Mouse (Mus musculus): ENCODE data around the gene Dock6. TPM values are rescaled to one million over a fixed set of nuclear protein-coding genes. Genes with fewer than 3 reads are reported as not detected.
"Not testable (repeated sequence)": the region's sequence is repeated elsewhere in the genome, so short reads cannot be mapped to it uniquely, and the experiment has no call there.

Dock6 gene
- polyA plus RNA-seq, 1 experiment from 2014 or later: 68.0 TPM

DNA sequence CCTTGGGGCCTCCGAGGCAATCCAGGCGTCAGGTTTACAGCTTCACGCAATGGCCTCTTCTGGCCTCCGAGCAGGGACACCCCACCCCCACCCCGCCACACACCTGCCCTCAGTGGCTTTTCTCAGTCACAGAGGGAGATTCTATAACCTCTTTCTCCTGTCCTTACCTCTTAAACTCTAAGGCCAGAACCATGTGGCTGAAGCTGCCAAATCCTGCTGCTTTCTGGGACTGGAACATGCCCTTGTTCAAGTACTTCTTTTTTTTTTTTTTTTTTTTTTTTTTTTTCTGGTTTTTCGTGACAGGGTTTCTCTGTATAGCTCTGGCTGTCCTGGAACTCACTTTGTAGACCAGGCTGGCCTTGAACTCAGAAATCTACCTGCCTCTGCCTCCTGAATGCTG is 7.9 kb upstream of the Dock6 start:
- not testable (repeated sequence) for H3K4me3 ChIP-seq; H3K9me3 ChIP-seq; H3K27ac ChIP-seq; H3K9ac ChIP-seq; H3K27me3 ChIP-seq; H3K36me3 ChIP-seq; H3K4me1 ChIP-seq; H3K4me2 ChIP-seq; ATAC-seq (ENCODE audit: borderline replicate concordance, extremely low read depth, low FRiP score, low TSS enrichment)
- 64% methylated on average over 6 of the region's 6 CpGs for WGBS

DNA sequence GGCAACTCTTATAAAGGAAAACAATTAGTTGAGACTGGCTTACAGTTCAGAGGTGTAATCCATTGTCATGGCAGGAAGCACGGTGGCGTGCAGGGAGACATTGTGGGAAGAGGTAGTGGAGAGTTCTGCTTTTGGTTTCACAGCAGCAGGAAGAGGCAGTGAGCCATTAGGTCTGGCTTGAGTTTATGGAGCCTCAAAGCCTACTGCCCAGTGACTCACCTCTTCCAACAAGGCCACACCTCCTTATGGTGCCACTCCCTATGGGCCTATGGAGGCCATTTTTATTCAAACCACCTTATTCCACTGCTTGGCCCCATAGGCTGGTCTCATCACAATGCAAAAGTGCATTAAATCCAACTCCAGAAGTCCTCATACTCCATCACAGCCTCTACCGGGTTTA is 7.2 kb upstream of the Dock6 start:
- WGBS: 74% methylated on average over 3 of the region's 3 CpGs
- Histone ChIP-seq H3K9ac (no peak overlapping the region), H3K36me3 (no peaks in the 10 kb centered on the region), H3K27me3 (no peaks in the 10 kb centered on the region), H3K4me1 (0 out of 2 replicates have a peak, but pooled peaks cover 2% of the 10 kb centered on the region), H3K9me3 (no peaks in the 10 kb centered on the region), H3K4me2 (no peak overlapping the region), H3K27ac (no peak overlapping the region), H3K4me3 (no peak overlapping the region)
- no peak for ATAC-seq (ENCODE audit: borderline replicate concordance, extremely low read depth, low FRiP score, low TSS enrichment)

DNA sequence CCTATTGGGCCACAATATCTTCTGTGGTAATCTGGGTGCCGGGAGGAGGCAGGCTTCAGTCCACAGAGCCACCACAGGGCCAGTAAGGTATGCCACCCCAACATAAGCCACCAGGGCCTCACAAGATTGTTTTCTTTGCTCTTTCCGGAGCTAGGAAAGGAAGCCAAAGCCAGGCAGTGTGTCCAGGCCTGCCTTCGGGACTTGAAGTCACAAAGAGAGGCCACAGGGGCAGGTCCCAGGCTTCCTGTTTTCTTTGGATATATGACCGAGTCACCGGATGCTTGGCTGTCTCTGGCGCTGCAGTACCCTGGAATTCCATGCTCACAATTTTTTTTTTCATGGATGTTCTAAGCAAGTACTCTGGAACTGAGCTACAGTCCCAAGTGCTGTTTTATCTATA is 5.6 kb upstream of the Dock6 start:
- Histone ChIP-seq H3K9me3 (no peaks in the 10 kb centered on the region), H3K36me3 (no peaks in the 10 kb centered on the region), H3K9ac (no peak overlapping the region), H3K4me2 (no peak overlapping the region), H3K4me3 (no peak overlapping the region), H3K27ac (peak overlapping the region; percentile 71), H3K27me3 (no peaks in the 10 kb centered on the region), H3K4me1 (0 out of 2 replicates have a peak, but pooled peaks cover 2% of the 10 kb centered on the region)
- ATAC-seq (ENCODE audit: borderline replicate concordance, extremely low read depth, low FRiP score, low TSS enrichment): peak; percentile 71; the same call in 1 of the 2 replicates
- 42% methylated on average over 6 of the region's 6 CpGs for WGBS

- H3K27me3 ChIP-seq: no peaks in the 10 kb centered on the region
- H3K36me3 ChIP-seq: no peaks in the 10 kb centered on the region
- 0 out of 2 replicates have a peak, but pooled peaks cover 2% of the 10 kb centered on the region for H3K4me1 ChIP-seq
- 80% methylated on average over 2 of the region's 2 CpGs for WGBS
- H3K27ac ChIP-seq: peak overlapping the region; percentile 71
- no peak overlapping the region for H3K4me2 ChIP-seq
- H3K9me3 ChIP-seq: no peaks in the 10 kb centered on the region
- H3K4me3 ChIP-seq: no peak overlapping the region
- no peak overlapping the region for H3K9ac ChIP-seq
- ATAC-seq (ENCODE audit: borderline replicate concordance, extremely low read depth, low FRiP score, low TSS enrichment): no peak
Observed at GRCm38 (mm10) chr9:21857501-21857900, 5.1 kb upstream of the Dock6 start.

DNA sequence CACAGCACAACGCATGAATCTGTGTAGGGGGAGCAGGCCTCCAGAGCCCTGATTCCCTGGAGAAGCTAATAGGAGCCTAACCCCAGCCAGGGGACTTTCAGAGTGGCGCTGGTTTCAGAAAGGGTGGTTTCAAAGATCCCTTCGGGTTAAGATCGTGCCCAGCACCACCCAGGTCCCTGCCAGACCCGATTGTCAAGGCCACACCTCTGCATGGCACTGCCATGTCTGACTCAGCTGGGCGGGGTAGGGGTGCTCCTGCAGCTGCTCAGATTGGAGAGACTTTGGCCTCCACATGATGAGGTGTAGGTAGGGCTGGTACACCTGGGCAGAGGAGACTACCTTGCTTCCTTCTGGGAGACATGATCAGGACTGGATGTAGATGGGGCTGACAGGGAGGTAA is 2.5 kb upstream of the Dock6 start:
- peaks cover 24% of the 10 kb centered on the region for H3K4me1 ChIP-seq
- H3K9ac ChIP-seq: no peak overlapping the region
- 83% methylated on average over 6 of the region's 6 CpGs for WGBS
- no peaks in the 10 kb centered on the region for H3K27me3 ChIP-seq
- no peak overlapping the region for H3K4me2 ChIP-seq
- H3K9me3 ChIP-seq: no peaks in the 10 kb centered on the region
- no peak overlapping the region for H3K27ac ChIP-seq
- H3K36me3 ChIP-seq: no peaks in the 10 kb centered on the region
- ATAC-seq (ENCODE audit: borderline replicate concordance, extremely low read depth, low FRiP score, low TSS enrichment): no peak
- no peak overlapping the region for H3K4me3 ChIP-seq

- H3K27ac ChIP-seq: no peak overlapping the region
- no peak overlapping the region for H3K4me2 ChIP-seq
- no peak overlapping the region for H3K9ac ChIP-seq
- no peaks in the 10 kb centered on the region for H3K9me3 ChIP-seq
- WGBS: 65% methylated on average over 5 of the region's 5 CpGs
- no peak overlapping the region for H3K4me3 ChIP-seq
- no peak for ATAC-seq (ENCODE audit: borderline replicate concordance, extremely low read depth, low FRiP score, low TSS enrichment)
- H3K4me1 ChIP-seq: peaks cover 30% of the 10 kb centered on the region
- H3K36me3 ChIP-seq: no peaks in the 10 kb centered on the region
- no peaks in the 10 kb centered on the region for H3K27me3 ChIP-seq
Observed at GRCm38 (mm10) chr9:21853961-21854360, 1.5 kb upstream of the Dock6 start.

- H3K27ac ChIP-seq: peak overlapping the region; percentile 81; the same call in 1 of the 2 replicates
- ATAC-seq (ENCODE audit: borderline replicate concordance, extremely low read depth, low FRiP score, low TSS enrichment): no peak
- peaks cover under 1% of the 10 kb centered on the region; the same call in 1 of the 2 replicates for H3K36me3 ChIP-seq
- H3K4me2 ChIP-seq: peak overlapping the region; percentile 86
- H3K4me1 ChIP-seq: peaks cover 56% of the 10 kb centered on the region
- H3K27me3 ChIP-seq: no peaks in the 10 kb centered on the region
- 0 out of 2 replicates have a peak overlapping the region, but pooled peaks have one; percentile 75 for H3K9ac ChIP-seq
- H3K9me3 ChIP-seq: no peaks in the 10 kb centered on the region
- WGBS: 37% methylated on average over 3 of the region's 3 CpGs
- peak overlapping the region; percentile 69 for H3K4me3 ChIP-seq
Observed at GRCm38 (mm10) chr9:21851084-21851483, 1.4 kb downstream of the Dock6 start.

GRCm38 (mm10) chr9:21849691-21850677 is 2.5 kb downstream of the Dock6 start:
- H3K36me3 ChIP-seq: peaks cover 12% of the 10 kb centered on the region
- H3K27me3 ChIP-seq: no peaks in the 10 kb centered on the region
- no peak for ATAC-seq (ENCODE audit: borderline replicate concordance, extremely low read depth, low FRiP score, low TSS enrichment)
- H3K9ac ChIP-seq: no peak overlapping the region
- 0 out of 2 replicates have a peak overlapping the region, but pooled peaks have one; percentile 69 for H3K4me3 ChIP-seq
- H3K27ac ChIP-seq: peak overlapping the region; percentile 64
- no peaks in the 10 kb centered on the region for H3K9me3 ChIP-seq
- H3K4me2 ChIP-seq: peak overlapping the region; percentile 86
- peaks cover 67% of the 10 kb centered on the region for H3K4me1 ChIP-seq
- 49% methylated on average over 7 of the region's 7 CpGs for WGBS

- Histone ChIP-seq H3K4me3 (no peak overlapping the region), H3K27me3 (no peaks in the 10 kb centered on the region), H3K9me3 (no peaks in the 10 kb centered on the region), H3K4me2 (peak overlapping the region; percentile 51), H3K27ac (peak overlapping the region; percentile 97), H3K9ac (no peak overlapping the region), H3K36me3 (peaks cover 27% of the 10 kb centered on the region), H3K4me1 (peaks cover 86% of the 10 kb centered on the region)
- WGBS: 34% methylated on average over 10 of the region's 10 CpGs
- no peak for ATAC-seq (ENCODE audit: borderline replicate concordance, extremely low read depth, low FRiP score, low TSS enrichment)
Observed at GRCm38 (mm10) chr9:21847926-21848325, 4.5 kb downstream of the Dock6 start.

DNA sequence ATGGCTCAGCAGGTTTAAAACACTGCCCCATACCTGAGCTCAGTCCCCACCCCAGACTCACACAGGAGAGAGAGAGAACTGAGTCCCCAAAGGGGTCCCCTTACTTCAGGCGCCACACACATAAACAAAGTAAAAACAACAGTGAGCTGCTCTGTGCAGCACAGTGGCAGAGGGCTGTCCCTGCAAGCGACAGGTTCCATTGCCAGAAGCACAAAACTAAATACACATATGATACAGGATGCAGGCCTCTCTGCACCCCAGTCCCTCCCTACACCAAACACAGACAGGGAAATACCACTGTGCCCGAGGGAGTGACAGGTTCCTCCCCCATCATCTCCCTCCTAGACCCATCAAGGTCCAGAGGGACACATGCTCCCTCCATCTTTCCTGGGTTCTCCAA is 5.0 kb downstream of the Dock6 start:
- Histone ChIP-seq H3K4me3 (peak overlapping the region; percentile 30; the same call in 1 of the 2 replicates), H3K9ac (peak overlapping the region; percentile 18; the same call in 1 of the 2 replicates), H3K9me3 (no peaks in the 10 kb centered on the region), H3K27ac (peak overlapping the region; percentile 97), H3K27me3 (no peaks in the 10 kb centered on the region), H3K4me1 (peaks cover 91% of the 10 kb centered on the region), H3K36me3 (peaks cover 27% of the 10 kb centered on the region), H3K4me2 (peak overlapping the region; percentile 51)
- peak; percentile 2; the same call in 1 of the 2 replicates for ATAC-seq (ENCODE audit: borderline replicate concordance, extremely low read depth, low FRiP score, low TSS enrichment)
- 19% methylated on average over 3 of the region's 3 CpGs for WGBS

GRCm38 (mm10) chr9:21846755-21847341 is 5.6 kb downstream of the Dock6 start:
- Histone ChIP-seq H3K9me3 (no peaks in the 10 kb centered on the region), H3K36me3 (peaks cover 27% of the 10 kb centered on the region), H3K4me2 (peak overlapping the region; percentile 51), H3K4me3 (peak overlapping the region; percentile 30), H3K27me3 (no peaks in the 10 kb centered on the region), H3K4me1 (peaks cover 93% of the 10 kb centered on the region), H3K27ac (peak overlapping the region; percentile 97), H3K9ac (peak overlapping the region; percentile 18; the same call in 1 of the 2 replicates)
- WGBS: 10% methylated on average over 11 of the region's 11 CpGs
- peak; percentile 84 for ATAC-seq (ENCODE audit: borderline replicate concordance, extremely low read depth, low FRiP score, low TSS enrichment)

All from lung, embryonic 15.5 days (tissue).